Mouse (Mus musculus): ENCODE data around the gene Plekho2. TPM values are rescaled to one million over a fixed set of nuclear protein-coding genes. Genes with fewer than 3 reads are reported as not detected.

Plekho2 gene
- polyA plus RNA-seq, 1 experiment from 2014 or later = 4.9 TPM

DNA sequence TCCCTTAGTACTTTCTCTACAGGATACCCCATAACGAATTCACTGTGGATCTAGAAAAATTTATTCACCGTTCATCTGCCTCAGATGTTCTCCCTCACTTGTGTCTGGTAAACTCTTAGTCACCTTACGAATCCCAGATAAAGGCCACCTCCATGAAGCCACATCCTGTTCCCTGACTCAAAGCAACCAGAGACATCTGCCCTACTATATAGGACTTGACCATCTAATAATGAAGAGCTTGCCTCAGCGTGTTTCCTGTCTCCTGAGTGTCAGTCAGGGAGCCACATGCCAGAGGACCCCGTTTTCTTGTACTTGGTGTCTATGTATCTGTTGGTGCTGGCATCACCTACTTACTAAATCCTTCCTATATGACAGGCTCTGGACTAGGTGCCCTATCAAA is 30.2 kb downstream of the Plekho2 start:
- H3K27me3 ChIP-seq = no peaks in the 10 kb centered on the region
- H3K4me3 ChIP-seq = no peak overlapping the region
- no peak for ATAC-seq
- H3K9me3 ChIP-seq (replicated peaks) = no peaks in the 10 kb centered on the region
- peaks cover 21% of the 10 kb centered on the region for H3K4me1 ChIP-seq
- no peaks in the 10 kb centered on the region for H3K36me3 ChIP-seq (ENCODE audit: poor library complexity, severe bottlenecking)
- WGBS = 89% methylated on average over 5 of the region's 5 CpGs
- no peak overlapping the region for H3K4me2 ChIP-seq
- H3K9ac ChIP-seq = no peak overlapping the region
- H3K27ac ChIP-seq = no peak overlapping the region

DNA sequence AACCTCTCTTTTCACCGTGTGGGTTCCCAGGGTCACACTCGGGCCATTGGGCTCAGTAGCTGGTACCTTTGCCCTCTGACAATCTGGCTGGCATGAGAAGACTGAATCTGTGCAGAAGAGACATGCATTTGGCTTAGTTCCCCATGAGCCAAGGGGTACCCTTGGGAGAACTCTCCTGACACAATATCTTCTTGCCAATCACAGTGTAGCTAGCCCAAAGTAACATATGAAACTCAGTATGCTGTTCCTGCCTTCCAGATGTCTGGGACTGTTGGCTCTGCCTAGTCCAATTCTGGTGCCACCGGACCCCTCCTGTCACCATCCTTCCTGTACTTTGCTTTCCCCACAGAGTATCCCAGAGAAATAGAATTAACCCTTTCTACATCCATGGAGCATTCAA is 30.7 kb downstream of the Plekho2 start:
- Histone ChIP-seq H3K36me3 (ENCODE audit: poor library complexity, severe bottlenecking) (no peaks in the 10 kb centered on the region), H3K4me1 (peaks cover 21% of the 10 kb centered on the region), H3K4me2 (no peak overlapping the region), H3K4me3 (no peak overlapping the region), H3K27ac (no peak overlapping the region), H3K9me3 (replicated peaks) (no peaks in the 10 kb centered on the region), H3K9ac (no peak overlapping the region), H3K27me3 (no peaks in the 10 kb centered on the region)
- WGBS = 84% methylated on average over 3 of the region's 3 CpGs
- no peak for ATAC-seq

DNA sequence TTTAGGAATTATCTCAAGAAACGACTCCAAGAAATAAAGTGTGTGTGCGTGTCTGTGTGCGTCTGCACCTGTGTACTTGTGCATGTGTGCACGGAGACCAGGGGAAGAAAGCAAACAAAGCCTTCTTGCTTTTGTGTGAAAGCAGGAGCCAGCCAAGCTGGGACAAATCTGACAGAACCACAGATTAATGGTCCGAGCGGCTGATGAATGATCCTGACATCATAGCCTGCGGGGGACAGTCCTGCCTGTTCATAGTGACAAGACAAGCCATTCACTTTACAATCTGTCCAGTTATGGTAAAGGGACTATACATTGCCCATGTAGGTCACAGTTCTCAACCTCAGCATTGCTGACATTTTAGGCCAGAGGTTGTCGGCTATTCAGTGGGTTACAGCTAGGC is 31.5 kb downstream of the Plekho2 start:
- Histone ChIP-seq H3K9me3 (replicated peaks) (no peaks in the 10 kb centered on the region), H3K4me1 (peaks cover 21% of the 10 kb centered on the region), H3K36me3 (ENCODE audit: poor library complexity, severe bottlenecking) (no peaks in the 10 kb centered on the region), H3K9ac (no peak overlapping the region), H3K4me2 (no peak overlapping the region), H3K4me3 (no peak overlapping the region), H3K27ac (no peak overlapping the region), H3K27me3 (no peaks in the 10 kb centered on the region)
- WGBS = 68% methylated on average over 8 of the region's 8 CpGs
- ATAC-seq = no peak

DNA sequence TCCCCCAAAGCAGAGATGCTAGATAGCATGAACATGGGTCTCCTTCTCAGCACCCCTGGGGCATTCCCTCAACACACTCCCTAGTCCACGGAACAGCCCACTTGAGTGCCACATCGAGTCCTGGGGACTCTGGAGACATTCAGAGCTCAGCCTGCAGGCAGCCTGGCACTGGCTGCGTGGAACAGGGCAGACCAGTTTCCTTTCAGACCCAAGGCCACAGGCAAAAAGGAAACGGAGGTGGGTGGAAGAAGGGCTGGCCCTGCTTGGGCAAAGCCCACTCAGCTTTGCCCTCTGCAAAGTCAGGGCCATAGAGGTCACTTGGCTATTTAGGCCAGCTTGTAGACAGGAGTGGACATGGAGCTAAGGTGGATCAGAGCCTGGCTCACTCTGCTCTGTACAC is 32.0 kb downstream of the Plekho2 start:
- Histone ChIP-seq H3K4me2 (no peak overlapping the region), H3K27ac (no peak overlapping the region), H3K9ac (no peak overlapping the region), H3K4me3 (no peak overlapping the region), H3K4me1 (peaks cover 21% of the 10 kb centered on the region), H3K9me3 (replicated peaks) (no peaks in the 10 kb centered on the region), H3K27me3 (no peaks in the 10 kb centered on the region), H3K36me3 (ENCODE audit: poor library complexity, severe bottlenecking) (no peaks in the 10 kb centered on the region)
- WGBS = 76% methylated on average over 4 of the region's 4 CpGs
- ATAC-seq = no peak

DNA sequence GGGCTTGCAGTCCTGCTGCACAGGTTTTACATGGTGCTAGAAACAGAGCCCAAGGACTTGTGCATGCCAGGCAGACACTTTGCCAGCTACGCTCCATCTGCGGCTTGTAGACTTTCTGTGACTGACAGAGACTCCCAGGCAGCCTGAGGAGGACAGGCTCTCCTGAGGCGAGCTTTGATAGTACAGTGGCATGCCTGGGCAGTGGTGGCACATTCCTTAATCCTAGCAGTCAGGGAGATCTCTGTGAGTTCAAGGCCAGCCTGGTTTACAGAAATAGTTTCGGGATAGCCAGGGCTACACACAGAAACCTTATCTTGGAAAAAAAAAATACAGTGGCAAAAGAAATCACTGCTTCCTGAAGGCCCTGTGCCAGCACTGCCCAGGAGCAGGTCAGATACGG is 32.7 kb downstream of the Plekho2 start:
- Histone ChIP-seq H3K27ac (no peak overlapping the region), H3K4me1 (peaks cover 21% of the 10 kb centered on the region), H3K9me3 (replicated peaks) (no peaks in the 10 kb centered on the region), H3K36me3 (ENCODE audit: poor library complexity, severe bottlenecking) (no peaks in the 10 kb centered on the region), H3K9ac (no peak overlapping the region), H3K4me3 (no peak overlapping the region), H3K27me3 (no peaks in the 10 kb centered on the region), H3K4me2 (no peak overlapping the region)
- ATAC-seq = no peak
- 85% methylated on average over 5 of the region's 5 CpGs for WGBS

DNA sequence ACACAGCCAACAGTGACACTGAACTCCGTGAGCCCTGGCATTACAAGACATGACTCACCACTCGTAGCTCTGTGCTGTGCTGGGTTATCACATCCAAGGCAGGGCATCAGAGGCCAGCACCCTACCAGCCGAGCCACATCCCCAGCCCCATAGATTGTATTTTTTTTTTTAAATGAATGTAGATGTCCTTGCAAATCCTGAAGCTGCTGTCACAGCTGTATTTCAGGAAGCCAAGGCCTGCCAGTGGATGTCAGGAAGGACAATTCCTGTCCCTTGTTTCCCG is 33.5 kb downstream of the Plekho2 start:
- Histone ChIP-seq H3K4me3 (no peak overlapping the region), H3K4me1 (peaks cover 24% of the 10 kb centered on the region), H3K27me3 (no peaks in the 10 kb centered on the region), H3K9ac (no peak overlapping the region), H3K4me2 (no peak overlapping the region), H3K9me3 (replicated peaks) (no peaks in the 10 kb centered on the region), H3K36me3 (ENCODE audit: poor library complexity, severe bottlenecking) (no peaks in the 10 kb centered on the region), H3K27ac (no peak overlapping the region)
- ATAC-seq = no peak
- 61% methylated on average over 4 of the region's 4 CpGs for WGBS

DNA sequence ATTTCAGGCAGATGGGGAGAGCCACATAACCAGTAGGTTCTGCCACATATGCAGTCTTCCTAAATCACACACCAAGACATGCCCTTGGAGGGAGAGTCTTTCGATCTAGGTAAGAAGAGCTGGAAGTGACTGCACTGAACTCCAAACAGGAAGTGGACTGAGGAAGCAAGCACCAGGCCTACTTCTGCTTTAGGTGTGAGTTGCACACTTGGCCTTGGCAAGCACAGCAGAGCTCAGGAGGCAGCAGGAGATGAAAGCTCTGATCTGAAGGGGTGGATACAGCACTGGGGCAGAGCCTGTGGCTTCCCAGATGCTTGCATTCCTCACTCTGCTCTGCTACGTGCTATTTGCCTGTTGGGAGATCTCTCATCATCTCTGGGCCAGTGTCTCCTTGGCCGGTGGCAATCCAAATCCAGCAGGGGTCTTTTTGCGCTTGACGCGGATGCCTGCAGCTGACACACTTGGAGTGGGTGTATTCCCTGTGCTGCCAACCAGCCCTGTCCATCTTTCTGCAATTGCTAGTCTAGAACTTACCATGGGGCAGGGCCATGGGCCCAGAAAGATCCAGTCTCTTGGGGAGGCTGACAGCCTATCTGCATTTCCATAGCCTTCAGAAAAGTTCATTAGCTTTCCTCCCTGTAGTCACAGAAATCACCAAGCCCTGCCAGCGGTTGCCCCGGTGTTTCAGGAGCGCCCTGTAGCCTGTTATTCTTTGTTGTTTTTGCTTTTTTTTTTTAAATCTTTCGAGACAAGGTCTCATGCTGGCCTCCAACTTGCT is 34.0 kb downstream of the Plekho2 start:
- H3K4me3 ChIP-seq = no peak overlapping the region
- no peak overlapping the region for H3K9ac ChIP-seq
- 75% methylated on average over 10 of the region's 10 CpGs for WGBS
- H3K9me3 ChIP-seq (replicated peaks) = no peaks in the 10 kb centered on the region
- H3K4me2 ChIP-seq = no peak overlapping the region
- peaks cover 19% of the 10 kb centered on the region for H3K4me1 ChIP-seq
- ATAC-seq = no peak
- no peaks in the 10 kb centered on the region for H3K36me3 ChIP-seq (ENCODE audit: poor library complexity, severe bottlenecking)
- no peaks in the 10 kb centered on the region for H3K27me3 ChIP-seq
- H3K27ac ChIP-seq = no peak overlapping the region

DNA sequence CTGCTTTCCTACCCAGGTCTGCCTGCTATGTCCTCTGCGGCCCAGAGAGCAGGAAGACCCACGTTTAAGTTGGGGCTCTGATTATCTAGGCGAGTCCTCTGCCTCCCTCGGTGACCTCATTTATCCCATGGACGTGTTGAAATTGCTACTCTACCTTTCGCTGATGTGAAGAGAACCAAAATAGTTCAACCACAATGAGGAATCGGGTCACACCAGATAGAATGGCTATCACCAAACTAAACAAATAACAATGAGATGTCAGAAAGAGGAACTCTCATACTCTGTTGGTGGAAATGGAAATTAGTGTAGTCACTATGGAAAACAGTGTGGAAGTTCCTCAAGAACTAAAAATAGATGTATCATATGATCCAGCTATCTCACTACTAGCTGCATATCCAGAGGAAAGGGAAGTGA is 37.7 kb downstream of the Plekho2 start:
- Histone ChIP-seq H3K4me2 (no peak overlapping the region), H3K27me3 (no peaks in the 10 kb centered on the region), H3K4me3 (no peak overlapping the region), H3K9me3 (replicated peaks) (no peaks in the 10 kb centered on the region), H3K36me3 (ENCODE audit: poor library complexity, severe bottlenecking) (no peaks in the 10 kb centered on the region), H3K9ac (no peak overlapping the region), H3K27ac (no peak overlapping the region), H3K4me1 (peaks cover 4% of the 10 kb centered on the region; the same call in 1 of the 2 replicates)
- WGBS = 85% methylated on average over 7 of the region's 7 CpGs
- no peak for ATAC-seq

DNA sequence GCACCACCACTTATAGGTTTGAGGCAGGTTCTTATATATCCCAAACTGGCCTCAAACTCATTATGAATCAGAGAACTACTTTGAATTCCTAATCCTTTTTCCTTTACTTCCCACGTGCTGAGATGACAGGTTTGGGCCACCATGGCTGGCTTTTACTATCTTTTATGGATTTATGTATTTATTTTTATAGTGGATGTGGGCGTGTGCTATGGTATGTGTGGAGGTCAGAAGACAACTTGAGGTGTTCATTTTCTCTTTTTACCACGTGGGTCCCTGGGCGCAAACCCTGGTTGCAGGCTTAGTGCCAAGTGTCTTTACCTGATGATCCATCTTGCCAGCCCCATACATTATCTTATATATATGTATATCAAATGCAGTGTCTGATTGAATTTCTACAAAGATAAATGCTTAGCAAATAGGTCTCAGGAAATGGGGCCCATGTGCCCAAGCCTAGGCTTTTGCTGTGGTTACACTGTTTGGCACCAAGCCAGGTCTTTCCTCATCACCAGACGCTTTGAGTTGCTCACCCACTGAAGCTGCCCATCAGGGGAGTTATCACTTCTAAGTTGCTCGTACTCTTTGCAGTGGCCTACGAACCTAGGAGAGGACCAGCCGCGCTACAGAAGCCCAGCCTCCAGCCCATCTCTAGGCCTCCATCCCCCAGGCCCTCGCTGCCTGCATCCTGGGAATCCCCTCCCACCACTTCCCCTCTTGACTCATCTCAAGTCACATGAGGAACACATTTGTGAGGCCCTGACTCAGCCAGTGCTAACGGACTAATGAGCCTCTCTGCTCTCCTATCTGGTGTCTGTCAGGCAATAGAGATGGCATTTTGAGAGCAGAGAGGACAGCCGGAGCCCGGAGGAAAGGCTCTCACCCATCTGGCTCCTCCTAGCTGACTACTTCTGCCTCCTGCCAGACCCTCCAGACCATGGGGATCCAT is 38.4 kb downstream of the Plekho2 start:
- 78% methylated on average over 13 of the region's 13 CpGs for WGBS
- Histone ChIP-seq H3K4me1 (peaks cover 4% of the 10 kb centered on the region; the same call in 1 of the 2 replicates), H3K9ac (no peak overlapping the region), H3K4me3 (no peak overlapping the region), H3K27me3 (no peaks in the 10 kb centered on the region), H3K36me3 (ENCODE audit: poor library complexity, severe bottlenecking) (no peaks in the 10 kb centered on the region), H3K4me2 (no peak overlapping the region), H3K9me3 (replicated peaks) (no peaks in the 10 kb centered on the region), H3K27ac (no peak overlapping the region)
- no peak for ATAC-seq

DNA sequence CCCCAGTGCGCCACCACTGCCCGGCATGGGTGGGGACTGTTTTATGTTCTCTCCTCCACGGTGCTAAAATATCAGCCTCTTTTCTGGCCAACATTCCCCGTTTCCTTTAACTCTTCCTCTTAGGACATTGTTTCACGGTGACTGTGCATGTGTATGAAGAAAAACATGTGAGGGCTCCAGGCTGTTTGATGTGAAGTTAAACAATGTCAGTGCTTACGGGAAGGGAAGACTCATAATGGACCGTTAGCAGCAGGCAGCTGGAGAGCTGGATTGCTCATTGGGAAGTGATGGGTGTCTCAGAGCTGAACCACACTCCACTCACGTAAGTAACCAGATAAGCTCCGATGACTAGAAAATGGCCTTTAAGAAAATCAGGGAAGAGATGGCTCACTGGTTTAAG is 40.1 kb downstream of the Plekho2 start:
- Histone ChIP-seq H3K9ac (no peak overlapping the region), H3K4me2 (no peak overlapping the region), H3K36me3 (ENCODE audit: poor library complexity, severe bottlenecking) (no peaks in the 10 kb centered on the region), H3K27ac (no peak overlapping the region), H3K9me3 (replicated peaks) (no peaks in the 10 kb centered on the region), H3K4me3 (no peak overlapping the region), H3K27me3 (no peaks in the 10 kb centered on the region), H3K4me1 (peaks cover 4% of the 10 kb centered on the region; the same call in 1 of the 2 replicates)
- WGBS = 86% methylated on average over 9 of the region's 9 CpGs
- no peak for ATAC-seq

DNA sequence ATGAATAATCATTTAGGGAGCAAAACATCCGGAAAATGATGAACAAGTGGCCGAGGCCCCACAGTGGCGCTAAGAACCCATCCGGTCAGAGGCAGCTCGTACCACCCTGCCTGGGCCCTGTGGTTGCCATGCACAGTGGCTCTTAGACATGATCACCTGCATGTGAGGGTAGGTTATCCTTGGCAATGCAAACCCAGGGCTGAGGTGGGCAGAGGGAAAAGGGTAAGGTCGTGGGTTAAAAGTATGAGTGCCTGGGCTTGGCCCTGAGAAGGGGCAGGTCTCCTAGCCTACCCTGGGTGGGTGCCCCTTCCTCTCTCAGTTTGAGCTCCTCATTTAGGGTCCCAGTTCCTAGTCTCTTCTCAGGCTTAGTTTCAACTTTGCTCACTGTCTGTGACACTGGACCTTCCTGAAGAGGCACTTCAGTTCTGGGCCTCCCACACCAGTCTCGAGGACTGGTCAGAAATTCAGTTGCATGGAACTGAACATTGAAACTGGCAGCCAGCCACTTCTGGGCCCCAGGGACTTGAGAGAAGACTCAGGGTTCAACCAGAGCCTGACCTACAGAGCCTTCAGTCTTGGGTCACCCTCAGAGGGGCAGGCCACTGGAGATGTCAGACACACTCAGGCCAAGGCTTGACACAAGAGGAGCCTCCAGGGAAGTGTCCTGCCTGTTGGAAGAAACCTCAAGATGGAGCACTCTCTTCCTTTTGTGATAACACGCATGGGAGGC is 41.8 kb downstream of the Plekho2 start:
- H3K27me3 ChIP-seq = no peaks in the 10 kb centered on the region
- 94% methylated on average over 8 of the region's 8 CpGs for WGBS

DNA sequence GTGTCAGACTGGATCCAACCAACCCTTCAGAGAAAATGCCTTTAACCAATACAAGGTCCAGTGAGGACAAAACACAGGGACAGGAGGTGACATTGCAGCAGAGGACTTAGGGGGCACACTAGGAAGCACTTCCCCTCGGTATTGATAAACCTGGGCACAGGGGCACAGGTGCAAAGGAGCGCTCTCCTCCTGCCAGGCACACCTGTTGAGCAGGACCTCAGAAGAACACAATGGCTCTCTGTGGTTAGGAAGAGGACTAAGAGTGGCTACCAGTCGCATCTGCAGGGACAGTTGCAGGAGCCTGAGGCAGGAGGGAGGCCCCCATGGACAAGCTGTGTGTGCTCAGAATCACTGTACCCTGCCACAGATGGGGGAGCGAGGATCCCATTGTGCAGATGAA is 43.3 kb downstream of the Plekho2 start:
- no peak for ATAC-seq

More for the DNA sequence above, 41.8 kb downstream of the Plekho2 start:
- Histone ChIP-seq H3K27ac (no peak overlapping the region), H3K4me1 (peaks cover 4% of the 10 kb centered on the region; the same call in 1 of the 2 replicates), H3K9ac (no peak overlapping the region), H3K9me3 (replicated peaks) (no peaks in the 10 kb centered on the region), H3K4me2 (no peak overlapping the region), H3K36me3 (ENCODE audit: poor library complexity, severe bottlenecking) (no peaks in the 10 kb centered on the region), H3K4me3 (no peak overlapping the region)
- ATAC-seq = no peak

More for the DNA sequence above, 43.3 kb downstream of the Plekho2 start:
- H3K4me1 ChIP-seq = peaks cover under 1% of the 10 kb centered on the region; the same call in 1 of the 2 replicates
- H3K9me3 ChIP-seq (replicated peaks) = no peaks in the 10 kb centered on the region
- H3K4me3 ChIP-seq = no peak overlapping the region
- H3K4me2 ChIP-seq = no peak overlapping the region
- no peak overlapping the region for H3K27ac ChIP-seq
- 83% methylated on average over 4 of the region's 4 CpGs for WGBS
- H3K9ac ChIP-seq = no peak overlapping the region
- no peaks in the 10 kb centered on the region for H3K27me3 ChIP-seq
- no peaks in the 10 kb centered on the region for H3K36me3 ChIP-seq (ENCODE audit: poor library complexity, severe bottlenecking)
